Mouse (Mus musculus) monocyte, adult 5-6 weeks (primary cell): Measurements from ENCODE around the gene Gm10282. TPM values are rescaled to one million over a fixed set of nuclear protein-coding genes. Genes with fewer than 3 reads are reported as not detected.

Experiments
- ATAC-seq: fragments of 153-309, 156-312 bp; replicated peaks from 2 replicates; pipeline ENCODE4 v1.8.0; 2017; ENCODE audit warnings: mild to moderate bottlenecking; ENCODE audit not compliant: low TSS enrichment, insufficient number of reproducible peaks, severe bottlenecking, poor library complexity, low FRiP score
- total RNA-seq: library from RNA; stranded (forward); fragments of 200-1000, 200-491, 200-594 nt; gene quantifications from 3 replicates; pipeline ENCODE4 v1.2.3, GENCODE M21; 2017

Gene Gm10282
- total RNA-seq, 1 experiment from 2014 or later: 3.1 TPM

- ATAC-seq: no peak
Observed at GRCm38 (mm10) chr8:72271051-72271660, 33.9 kb downstream of the Gm10282 start.

GRCm38 (mm10) chr8:72270606-72271005, 34.5 kb downstream of the Gm10282 start:
- ATAC-seq: no peak

- peak; percentile 79 for ATAC-seq
Observed at GRCm38 (mm10) chr8:72268356-72268755, 36.7 kb downstream of the Gm10282 start.

GRCm38 (mm10) chr8:72267106-72267505, 38.0 kb downstream of the Gm10282 start:
- no peak for ATAC-seq

- ATAC-seq: no peak
Observed at GRCm38 (mm10) chr8:72266671-72267070, 38.4 kb downstream of the Gm10282 start.

- ATAC-seq: no peak
Observed at GRCm38 (mm10) chr8:72265342-72265741, 39.7 kb downstream of the Gm10282 start.

GRCm38 (mm10) chr8:72263451-72263850, 41.6 kb downstream of the Gm10282 start:
- ATAC-seq: no peak

- ATAC-seq: no peak
Observed at GRCm38 (mm10) chr8:72262756-72263155, 42.3 kb downstream of the Gm10282 start.

GRCm38 (mm10) chr8:72261872-72262271, 43.2 kb downstream of the Gm10282 start:
- no peak for ATAC-seq

GRCm38 (mm10) chr8:72261431-72261830, 43.6 kb downstream of the Gm10282 start:
- no peak for ATAC-seq

- peak; percentile 77 for ATAC-seq
Observed at GRCm38 (mm10) chr8:72261019-72261418, 44.0 kb downstream of the Gm10282 start.

GRCm38 (mm10) chr8:72260585-72260984, 44.5 kb downstream of the Gm10282 start:
- no peak for ATAC-seq

- no peak for ATAC-seq
Observed at GRCm38 (mm10) chr8:72259862-72260261, 45.2 kb downstream of the Gm10282 start.

GRCm38 (mm10) chr8:72257902-72258238, 47.2 kb downstream of the Gm10282 start:
- no peak for ATAC-seq

GRCm38 (mm10) chr8:72257171-72257901, 47.7 kb downstream of the Gm10282 start:
- no peak for ATAC-seq

Other genes starting within 250 kb of the Gm10282 start
- not detected in 3 replicates for gene Olfr373, start 222.1 kb downstream of the Gm10282 start, total RNA-seq
- gene Olfr374, start 198.2 kb downstream of the Gm10282 start, total RNA-seq: 0.21 to 0.49 TPM in 2 of 3 replicates, not detected in the other
- gene Tpm4, start 170.3 kb downstream of the Gm10282 start, total RNA-seq: 902 to 973 TPM (median 947 TPM) in 3 replicates
- 640 to 819 TPM (median 739 TPM) in 3 replicates for gene Rab8a, start 144.1 kb downstream of the Gm10282 start, total RNA-seq
- gene Hsh2d, start 115.6 kb downstream of the Gm10282 start, total RNA-seq: 1.2 to 5.8 TPM (median 4.8 TPM) in 3 replicates
- gene Cib3, start 92.4 kb downstream of the Gm10282 start, total RNA-seq: 0.86 to 6.9 TPM (median 1.1 TPM) in 3 replicates
- gene Gm11034, start 91.6 kb downstream of the Gm10282 start, total RNA-seq: not detected in 3 replicates
- 105 to 143 TPM (median 135 TPM) in 3 replicates for gene Fam32a, start 85.5 kb downstream of the Gm10282 start, total RNA-seq
- 59.3 to 86.9 TPM (median 76.3 TPM) in 3 replicates for gene Ap1m1, start 65.2 kb downstream of the Gm10282 start, total RNA-seq
- 183 to 225 TPM (median 194 TPM) in 3 replicates for gene Klf2, start 13.8 kb upstream of the Gm10282 start, total RNA-seq
- gene Eps15l1, start 116.2 kb upstream of the Gm10282 start, total RNA-seq: 48.6 to 98.2 TPM (median 55.6 TPM) in 3 replicates
- 0.64 TPM in 1 of 3 replicates, not detected in the others for gene Calr3, start 138.6 kb upstream of the Gm10282 start, total RNA-seq
- gene 1700030K09Rik, start 138.6 kb upstream of the Gm10282 start, total RNA-seq: 1.2 to 3.6 TPM (median 3.4 TPM) in 3 replicates
- 16.7 to 20.2 TPM (median 18.6 TPM) in 3 replicates for gene Cherp, start 170.0 kb upstream of the Gm10282 start, total RNA-seq
- 35.6 to 42.2 TPM (median 39.3 TPM) in 3 replicates for gene Slc35e1, start 187.4 kb upstream of the Gm10282 start, total RNA-seq
- gene Med26, start 243.0 kb upstream of the Gm10282 start, total RNA-seq: 4.2 to 8.0 TPM (median 4.8 TPM) in 3 replicates